Mouse (Mus musculus) bone marrow, adult 2 months (tissue): Measurements from ENCODE around the gene Yipf3. TPM values are rescaled to one million over a fixed set of nuclear protein-coding genes. Genes with fewer than 3 reads are reported as not detected.

Experiments
- H3K27ac ChIP-seq: fragments of 200-500 bp; 2 replicates; pipeline ENCODE4 v1.5.1; 2012; ENCODE audit warnings: low read depth, mild to moderate bottlenecking, control low read depth, inconsistent platforms, low read length; ENCODE audit not compliant: control insufficient read depth, poor library complexity, insufficient read depth
- H3K4me1 ChIP-seq: fragments of 200-500 bp; 2 replicates; pipeline ENCODE4 v1.6.1; 2011; ENCODE audit warnings: low read length; ENCODE audit not compliant: control insufficient read depth, insufficient read depth
- H3K4me3 ChIP-seq: fragments of 200-500 bp; replicated peaks from 2 replicates; pipeline ENCODE3; 2011; ENCODE audit warnings: mild to moderate bottlenecking, low read depth, low read length, control low read depth; ENCODE audit not compliant: control insufficient read depth
- CTCF ChIP-seq: fragments of 200-500 bp; IDR thresholded peaks from 2 replicates; pipeline ENCODE4 v1.5.1; 2011; ENCODE audit warnings: low read length, control low read depth; ENCODE audit not compliant: control insufficient read depth, insufficient read depth
- POLR2A ChIP-seq: fragments of 200-500 bp; IDR thresholded peaks from 2 replicates; pipeline ENCODE4 v1.6.1; 2011; ENCODE audit warnings: low read depth, mild to moderate bottlenecking, control low read depth, low read length, borderline replicate concordance; ENCODE audit not compliant: control insufficient read depth
- WGBS: fragments of 180-500 bp; shearing (Covaris S2); methylation state at CpG from one replicate; pipeline ENCODE4 v1.1.7; 2018; 5-methylcytosine and 5-hydroxymethylcytosine counted together
- polyA plus RNA-seq: library from polyadenylated mRNA; stranded (reverse); fragments of >200 nt; gene quantifications from 2 replicates; pipeline ENCODE4 v1.2.4, GENCODE M21; 2011; ENCODE audit warnings: low replicate concordance; ENCODE audit not compliant: missing spikeins, insufficient read depth, insufficient read length

Gene Yipf3
- polyA plus RNA-seq, 1 experiment = 103 TPM

GRCm38 (mm10) chr17:46259675-46260074, 11.8 kb downstream of the Yipf3 start:
- Histone ChIP-seq H3K4me1 (no peaks in the 10 kb centered on the region), H3K27ac (no peak overlapping the region), H3K4me3 (no peak overlapping the region)
- 85% methylated on average over 17 of the region's 17 CpGs for WGBS
- TF ChIP-seq POLR2A (no peak), CTCF (no peak)

- WGBS = 91% methylated on average over 5 of the region's 5 CpGs
- H3K27ac ChIP-seq = no peak overlapping the region
- no peak for TF ChIP-seq POLR2A
- TF ChIP-seq CTCF = no peak
- H3K4me3 ChIP-seq = no peak overlapping the region
- H3K4me1 ChIP-seq = no peaks in the 10 kb centered on the region
Observed at GRCm38 (mm10) chr17:46262201-46262694, 14.4 kb downstream of the Yipf3 start.

- Histone ChIP-seq H3K27ac (no peak overlapping the region), H3K4me3 (no peak overlapping the region), H3K4me1 (no peaks in the 10 kb centered on the region)
- no peak for TF ChIP-seq POLR2A
- no peak for TF ChIP-seq CTCF
- 87% methylated on average over 12 of the region's 12 CpGs for WGBS
Observed at GRCm38 (mm10) chr17:46265502-46265901, 17.6 kb downstream of the Yipf3 start.

GRCm38 (mm10) chr17:46265918-46266618, 18.2 kb downstream of the Yipf3 start:
- WGBS = 47% methylated on average over 14 of the region's 14 CpGs
- no peaks in the 10 kb centered on the region for H3K4me1 ChIP-seq
- no peak overlapping the region for H3K4me3 ChIP-seq
- H3K27ac ChIP-seq = no peak overlapping the region
- no peak for TF ChIP-seq POLR2A
- peak; percentile 85 for TF ChIP-seq CTCF

GRCm38 (mm10) chr17:46266986-46267385, 19.1 kb downstream of the Yipf3 start:
- Histone ChIP-seq H3K27ac (no peak overlapping the region), H3K4me3 (no peak overlapping the region), H3K4me1 (no peaks in the 10 kb centered on the region)
- TF ChIP-seq POLR2A = no peak
- 86% methylated on average over 6 of the region's 6 CpGs for WGBS

- 89% methylated on average over 7 of the region's 7 CpGs for WGBS
- Histone ChIP-seq H3K27ac (no peak overlapping the region), H3K4me3 (no peak overlapping the region), H3K4me1 (no peaks in the 10 kb centered on the region)
- TF ChIP-seq CTCF (no peak), POLR2A (no peak)
Observed at GRCm38 (mm10) chr17:46267511-46267910, 19.6 kb downstream of the Yipf3 start.

- 83% methylated on average over 10 of the region's 10 CpGs for WGBS
Observed at GRCm38 (mm10) chr17:46268026-46268720, 20.3 kb downstream of the Yipf3 start.

GRCm38 (mm10) chr17:46269771-46270534, 22.1 kb downstream of the Yipf3 start:
- TF ChIP-seq CTCF (no peak), POLR2A (no peak)
- 88% methylated on average over 19 of the region's 19 CpGs for WGBS
- Histone ChIP-seq H3K4me3 (no peak overlapping the region), H3K27ac (no peak overlapping the region), H3K4me1 (no peaks in the 10 kb centered on the region)

More at GRCm38 (mm10) chr17:46268026-46268720, 20.3 kb downstream of the Yipf3 start:
- Histone ChIP-seq H3K4me3 (no peak overlapping the region), H3K27ac (no peak overlapping the region), H3K4me1 (no peaks in the 10 kb centered on the region)
- TF ChIP-seq CTCF (no peak), POLR2A (no peak)
